Mouse (Mus musculus): ENCODE results near the gene Caml. TPM values are rescaled to one million over a fixed set of nuclear protein-coding genes. Genes with fewer than 3 reads are reported as not detected.

The Caml gene
- 10 to 100 TPM; 26.2 to 35.0 TPM for polyA plus RNA-seq (2017; shearing (Covaris generic))

GRCm38 (mm10) chr13:55622649-55623541, at the start of gene Caml:
Gene Caml (plus strand): TSS chr13:55623005.

GRCm38 (mm10) chr13:55573432-55573831, 49.4 kb upstream of the Caml start, which contains the start of gene Tmed9:
Gene Tmed9 (plus strand): TSS chr13:55573732.

GRCm38 (mm10) chr13:55599566-55600540, 23.0 kb upstream of the Caml start, which contains the start of gene B4galt7:
Gene B4galt7 (plus strand): TSS chr13:55599896.

GRCm38 (mm10) chr13:55634639-55635127, 11.9 kb downstream of the Caml start, which contains the start of gene Ddx46:
Gene Ddx46 (plus strand): TSS chr13:55635027.

Other genes starting within 250 kb of the Caml start
- under 1 TPM in 1 of 2 experiments, not detected in 1; 0.21 TPM for gene Slc34a1, start 224.8 kb upstream of the Caml start, polyA plus RNA-seq (2017; shearing (Covaris generic))
- gene Pfn3, start 207.8 kb upstream of the Caml start, polyA plus RNA-seq (2017; shearing (Covaris generic)) = not detected
- gene F12, start 196.2 kb upstream of the Caml start, polyA plus RNA-seq (2017; shearing (Covaris generic)) = not detected
- 100 to 1,000 TPM; 307 to 363 TPM for gene Grk6, start 177.9 kb upstream of the Caml start, polyA plus RNA-seq (2017; shearing (Covaris generic))
- 10 to 100 TPM in 1 of 2 experiments, 1 to 10 TPM in 1; 5.3 to 12.3 TPM for gene Prr7, start 158.7 kb upstream of the Caml start, polyA plus RNA-seq (2017; shearing (Covaris generic))
- under 1 TPM; 0.07 to 0.42 TPM for gene Dbn1, start 134.9 kb upstream of the Caml start, polyA plus RNA-seq (2017; shearing (Covaris generic))
- 10 to 100 TPM; 10.3 to 12.4 TPM for gene Pdlim7, start 109.3 kb upstream of the Caml start, polyA plus RNA-seq (2017; shearing (Covaris generic))
- 1 to 10 TPM; 1.0 to 2.0 TPM for gene Dok3, start 93.7 kb upstream of the Caml start, polyA plus RNA-seq (2017; shearing (Covaris generic))
- gene Ddx41, start 86.3 kb upstream of the Caml start, polyA plus RNA-seq (2017; shearing (Covaris generic)) = 10 to 100 TPM; 65.1 to 77.7 TPM
- gene Fam193b, start 51.9 kb upstream of the Caml start, polyA plus RNA-seq (2017; shearing (Covaris generic)) = 10 to 100 TPM; 48.0 to 51.3 TPM
- gene Tmed9, start 49.3 kb upstream of the Caml start, polyA plus RNA-seq (2017; shearing (Covaris generic)) = 100 to 1,000 TPM; 274 to 325 TPM
- gene B4galt7, start 23.1 kb upstream of the Caml start, polyA plus RNA-seq (2017; shearing (Covaris generic)) = 10 to 100 TPM; 34.5 to 35.0 TPM
- 10 to 100 TPM; 62.9 to 65.4 TPM for gene Ddx46, start 12.0 kb downstream of the Caml start, polyA plus RNA-seq (2017; shearing (Covaris generic))
- gene B230219D22Rik, start 70.1 kb downstream of the Caml start, polyA plus RNA-seq (2017; shearing (Covaris generic)) = 10 to 100 TPM; 26.7 to 29.6 TPM
- gene Txndc15, start 91.6 kb downstream of the Caml start, polyA plus RNA-seq (2017; shearing (Covaris generic)) = 10 to 100 TPM; 55.7 to 65.7 TPM
- gene Pcbd2, start 104.4 kb downstream of the Caml start, polyA plus RNA-seq (2017; shearing (Covaris generic)) = 10 to 100 TPM; 34.2 to 60.7 TPM
- gene Catsper3, start 161.6 kb downstream of the Caml start, polyA plus RNA-seq (2017; shearing (Covaris generic)) = under 1 TPM in 1 of 2 experiments, not detected in 1; 0.26 TPM
- gene Pitx1, start 213.2 kb downstream of the Caml start, polyA plus RNA-seq (2017; shearing (Covaris generic)) = not detected